Mouse (Mus musculus) ES-Bruce4 (cell line): ENCODE data around the gene Hist1h4d.

Experiments
- CTCF ChIP-seq: IDR thresholded peaks from one replicate; pipeline ENCODE4 v1.8.1; 2011; ENCODE audit warnings: low read depth, low read length
- EP300 ChIP-seq: IDR thresholded peaks from 2 replicates; pipeline ENCODE4 v1.6.1; 2011; ENCODE audit warnings: low read depth, low read length; ENCODE audit not compliant: insufficient read depth

DNA sequence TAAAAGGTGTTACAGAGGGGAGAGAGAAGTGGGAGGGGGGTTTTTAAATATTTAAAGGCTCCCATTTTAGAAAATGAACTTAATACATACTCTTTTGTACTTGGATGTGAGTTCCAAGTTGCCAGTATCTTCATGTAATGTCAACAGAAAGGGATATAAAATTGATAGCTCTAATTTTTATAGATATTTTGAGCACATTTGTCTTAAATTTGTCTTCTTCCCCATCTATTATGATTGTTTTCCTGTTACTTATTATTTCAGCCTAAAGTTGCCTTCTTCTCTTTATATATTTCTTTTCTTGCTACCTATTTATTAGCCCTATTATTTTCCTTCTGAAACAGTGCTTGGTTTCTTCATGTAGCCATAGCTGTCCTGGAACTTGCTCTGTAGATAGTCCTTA lies 28.4 kb upstream of the Hist1h4d start, which contains the start of gene Hist1h1d:
- TF ChIP-seq CTCF (no peak), EP300 (no peak)
